ENCODE assay signal across 9 mouse cellular contexts in the genomic region with DNA sequence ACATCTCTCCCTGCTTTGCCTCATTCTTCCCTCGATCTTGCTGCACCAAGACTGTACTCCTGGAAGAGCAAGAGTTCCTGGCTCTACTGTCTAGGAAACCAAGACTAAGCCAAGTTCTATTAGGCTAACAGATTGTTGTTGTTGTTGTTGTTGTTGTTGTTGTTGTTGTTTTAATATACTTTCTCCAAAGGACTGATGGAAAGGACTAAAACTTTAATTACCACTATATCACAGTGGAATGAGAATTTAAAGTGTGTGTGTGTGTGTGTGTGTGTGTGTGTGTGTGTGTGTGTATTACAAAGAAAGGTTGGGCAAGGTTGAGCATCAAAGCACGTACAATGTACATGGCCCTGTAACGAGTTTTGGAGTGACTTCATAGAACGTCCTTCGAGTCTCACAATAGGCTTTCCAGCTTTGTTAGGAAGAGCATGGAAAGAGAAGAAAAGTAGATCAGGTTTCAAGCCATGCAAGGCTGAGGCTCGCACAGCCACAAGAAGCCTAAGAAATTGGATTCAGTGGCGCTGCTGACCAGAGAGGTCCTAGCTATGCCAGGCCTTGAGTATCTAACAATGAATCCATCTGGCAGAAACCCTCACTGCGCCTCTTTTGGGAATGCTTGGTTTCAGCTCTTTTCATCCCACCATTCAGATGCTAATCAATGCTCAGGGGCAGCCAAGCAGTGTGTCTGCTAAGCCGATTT. TPM values are rescaled to one million over a fixed set of nuclear protein-coding genes. Genes with fewer than 3 reads are reported as not detected.
DNase-seq lines count a peak whose midpoint lies in the region; ATAC-seq and TF ChIP-seq lines count a peak whose summit lies in the region.
"Had no signal": no experiment of that assay in that cellular context is flagged by ENCODE, and none has a peak within 500 bp of the region (broad histone marks: within the 10 kb centered on the region; RNA-seq: fewer than 3 reads in every experiment).

No protein-coding gene starts in this region.

- peak; percentile 75 for ATAC-seq in hindbrain, embryonic 11.5 days (ENCODE audit: low FRiP score)
- ATAC-seq in midbrain, embryonic 13.5 days: peak; percentile 77
- ATAC-seq in liver, embryonic 11.5 days (replicated peaks; ENCODE audit: low FRiP score): no peak
- no peak for ATAC-seq in kidney, embryonic 15.5 days (replicated peaks; ENCODE audit: low FRiP score)
- ATAC-seq: liver, postnatal 0 days had no signal

- 15% methylated on average over 9 of the region's 9 CpGs for WGBS in hindbrain, embryonic 11.5 days
- 4% methylated on average over 9 of the region's 9 CpGs for WGBS in midbrain, embryonic 13.5 days
- 70% methylated on average over 9 of the region's 9 CpGs for WGBS in liver, embryonic 11.5 days
- 60% methylated on average over 9 of the region's 9 CpGs for WGBS in kidney, embryonic 15.5 days

- no peak overlapping the region for H3K27ac ChIP-seq in ES-E14 (ENCODE audit: insufficient read depth, low read depth, low read length, poor library complexity, severe bottlenecking)
- peak overlapping the region; percentile 94 for H3K27ac ChIP-seq in hindbrain, embryonic 11.5 days (ENCODE audit: low read depth, low read length)
- H3K27ac ChIP-seq in midbrain, embryonic 13.5 days: peak overlapping the region; percentile 93
- H3K27ac ChIP-seq in liver, embryonic 11.5 days (ENCODE audit: low read depth, low read length): no peak overlapping the region
- H3K27ac ChIP-seq in kidney, embryonic 15.5 days: no peak overlapping the region

- no peak overlapping the region for H3K9ac ChIP-seq in ES-E14 (ENCODE audit: insufficient read depth, low read depth, low read length, poor library complexity, severe bottlenecking)
- H3K9ac ChIP-seq in hindbrain, embryonic 11.5 days (ENCODE audit: low read depth, low read length): peak overlapping the region; percentile 62; the same call in 1 of the 2 replicates
- peak overlapping the region; percentile 63 for H3K9ac ChIP-seq in midbrain, embryonic 13.5 days (replicated peaks)
- H3K9ac ChIP-seq in liver, embryonic 11.5 days (ENCODE audit: low read depth, low read length): no peak overlapping the region
- H3K9ac ChIP-seq in kidney, embryonic 15.5 days: no peak overlapping the region
- H3K9ac ChIP-seq: liver, postnatal 0 days had no signal

- H3K4me2 ChIP-seq in hindbrain, embryonic 11.5 days (replicated peaks; ENCODE audit: low read depth, low read length): peak overlapping the region; percentile 6
- H3K4me2 ChIP-seq in midbrain, embryonic 13.5 days (replicated peaks): peak overlapping the region; percentile 49
- no peak overlapping the region for H3K4me2 ChIP-seq in liver, embryonic 11.5 days
- H3K4me2 ChIP-seq in kidney, embryonic 15.5 days: no peak overlapping the region

- no peak overlapping the region for H3K4me3 ChIP-seq in ES-E14 (ENCODE audit: insufficient read depth in 1 of 2, low read depth in 1 of 2, low read length in 2 of 2, poor library complexity in 1 of 2, severe bottlenecking in 1 of 2)
- H3K4me3 ChIP-seq in hindbrain, embryonic 11.5 days (ENCODE audit: low read depth, low read length): no peak overlapping the region
- peak overlapping the region; percentile 28; the same call in 1 of the 2 replicates for H3K4me3 ChIP-seq in midbrain, embryonic 13.5 days (replicated peaks)
- no peak overlapping the region for H3K4me3 ChIP-seq in liver, embryonic 11.5 days (ENCODE audit: low read depth, low read length)
- no peak overlapping the region for H3K4me3 ChIP-seq in kidney, embryonic 15.5 days (replicated peaks)

- no peaks in the 10 kb centered on the region for H3K36me3 ChIP-seq in ES-E14 (ENCODE audit: control insufficient read depth, insufficient read depth, low read length, poor library complexity, severe bottlenecking)
- H3K36me3 ChIP-seq in hindbrain, embryonic 11.5 days (ENCODE audit: control insufficient read depth, insufficient read depth, low read length): 0 out of 2 replicates have a peak, but pooled peaks cover 2% of the 10 kb centered on the region
- no peaks in the 10 kb centered on the region; the same call in 1 of the 2 replicates for H3K36me3 ChIP-seq in midbrain, embryonic 13.5 days
- H3K36me3 ChIP-seq in liver, embryonic 11.5 days (ENCODE audit: control insufficient read depth, insufficient read depth, low read length): no peaks in the 10 kb centered on the region
- H3K36me3 ChIP-seq in kidney, embryonic 15.5 days: no peaks in the 10 kb centered on the region

- DNase-seq in ES-E14 (ENCODE audit: low read depth, low spot score) (peak; percentile 40), adipocyte (ENCODE audit: low spot score) (no peak)
- DNase-seq in embryo, embryonic 10 days (ENCODE audit: low spot score): peak; percentile 85
- peak; percentile 83 for DNase-seq in hindbrain, embryonic 11.5 days (ENCODE audit: low spot score)
- no peak for DNase-seq in ovary, postnatal 10 days (ENCODE audit: low spot score)
- DNase-seq in liver, embryonic 11.5 days (ENCODE audit: low spot score): no peak
- DNase-seq: liver, postnatal 0 days had no signal

- no peaks in the 10 kb centered on the region for H3K27me3 ChIP-seq in hindbrain, embryonic 11.5 days (ENCODE audit: control insufficient read depth, insufficient read depth, low read length)
- no peaks in the 10 kb centered on the region for H3K27me3 ChIP-seq in midbrain, embryonic 13.5 days
- H3K27me3 ChIP-seq in liver, embryonic 11.5 days (replicated peaks; ENCODE audit: control insufficient read depth, insufficient read depth, low read length): no peaks in the 10 kb centered on the region
- H3K27me3 ChIP-seq in kidney, embryonic 15.5 days: no peaks in the 10 kb centered on the region

- no peaks in the 10 kb centered on the region for H3K9me3 ChIP-seq in ES-E14 (ENCODE audit: control insufficient read depth, insufficient read depth, low read depth, low read length)
- no peaks in the 10 kb centered on the region for H3K9me3 ChIP-seq in hindbrain, embryonic 11.5 days (ENCODE audit: control insufficient read depth, low read length)
- H3K9me3 ChIP-seq in midbrain, embryonic 13.5 days: no peaks in the 10 kb centered on the region
- H3K9me3 ChIP-seq in liver, embryonic 11.5 days (ENCODE audit: control insufficient read depth, low read length): no peaks in the 10 kb centered on the region
- H3K9me3 ChIP-seq in kidney, embryonic 15.5 days (replicated peaks): no peaks in the 10 kb centered on the region

- H3K4me1 ChIP-seq in ES-E14 (ENCODE audit: control insufficient read depth in 2 of 2, insufficient read depth in 2 of 2, low read length in 2 of 2, poor library complexity in 1 of 2): peaks cover 0 to 9% of the 10 kb centered on the region in 2 experiments; a peak in 3 of 4 replicates
- H3K4me1 ChIP-seq in hindbrain, embryonic 11.5 days (replicated peaks; ENCODE audit: control insufficient read depth, insufficient read depth, low read length): no peaks in the 10 kb centered on the region; the same call in 1 of the 2 replicates
- H3K4me1 ChIP-seq in midbrain, embryonic 13.5 days (replicated peaks): peaks cover 81% of the 10 kb centered on the region
- H3K4me1 ChIP-seq in liver, embryonic 11.5 days (replicated peaks; ENCODE audit: control insufficient read depth, insufficient read depth, low read length): no peaks in the 10 kb centered on the region
- peaks cover 3% of the 10 kb centered on the region; the same call in 1 of the 2 replicates for H3K4me1 ChIP-seq in kidney, embryonic 15.5 days

- in situ Hi-C loops in ES-E14 (cut with MboI; ENCODE audit: low sequenced_read_pairs in 2 of 2, unreplicated experiment in 2 of 2): no loop called here

TF ChIP-seq in ES-E14, 5 proteins besides CTCF, POLR2A, EP300 and RAD21:
- TF ChIP-seq CHD2 (IDR thresholded peaks at IDR 0.05; ENCODE audit: low read depth, low read length) (no peak), HCFC1 (IDR thresholded peaks at IDR 0.05; ENCODE audit: borderline replicate concordance, insufficient read depth, low read length) (no peak), ZC3H11A (IDR thresholded peaks at IDR 0.05; ENCODE audit: borderline replicate concordance, low read depth, low read length) (no peak), ZNF384 (IDR thresholded peaks at IDR 0.05; ENCODE audit: low read depth, low read length) (no peak; the same call in 1 of the 2 replicates), MAFK (IDR thresholded peaks at IDR 0.05; ENCODE audit: insufficient read depth, low read depth, low read length) (no peak)

RNA-seq across cellular contexts. Expression of a gene that starts 31.4 kb away (rescaled TPM):
- total RNA-seq in ES-E14 (2012; rRNA removed): 5.4 TPM in 2 replicates
- polyA plus RNA-seq in hindbrain, embryonic 11.5 days (2014; fragmentation: Nextera tagmentation; extraction: Ambion mirVana): 51.6 and 56.3 TPM in 2 replicates
- 63.1 and 64.4 TPM in 2 replicates for polyA plus RNA-seq in midbrain, embryonic 13.5 days (2015; fragmentation: Nextera tagmentation; extraction: Ambion mirVana)
- 3.6 and 4.1 TPM in 2 replicates for polyA plus RNA-seq in liver, embryonic 11.5 days (2014; fragmentation: Nextera tagmentation; extraction: Ambion mirVana)
- polyA plus RNA-seq in kidney, embryonic 15.5 days (2015; fragmentation: Nextera tagmentation; extraction: Ambion mirVana): 7.4 and 8.2 TPM in 2 replicates

Comparison
In these comparisons a context has a peak if more than half of its experiments do, and no peak if none do; other contexts are left out.
1. DNase-seq: peak in ES-E14 (single experiment), embryo, embryonic 10 days (single experiment) and hindbrain, embryonic 11.5 days (single experiment); none in ovary, postnatal 10 days (single experiment), adipocyte (single experiment) and liver, embryonic 11.5 days (single experiment).
2. H3K27ac ChIP-seq: peak in hindbrain, embryonic 11.5 days (single experiment) and midbrain, embryonic 13.5 days (single experiment); none in ES-E14 (single experiment), liver, embryonic 11.5 days (single experiment) and kidney, embryonic 15.5 days (single experiment).
3. H3K9ac ChIP-seq: peak in hindbrain, embryonic 11.5 days (single experiment) and midbrain, embryonic 13.5 days (single experiment); none in ES-E14 (single experiment), liver, embryonic 11.5 days (single experiment) and kidney, embryonic 15.5 days (single experiment).
4. ATAC-seq: peak in hindbrain, embryonic 11.5 days (single experiment) and midbrain, embryonic 13.5 days (single experiment); none in liver, embryonic 11.5 days (single experiment) and kidney, embryonic 15.5 days (single experiment).
5. H3K4me2 ChIP-seq: peak in hindbrain, embryonic 11.5 days (single experiment) and midbrain, embryonic 13.5 days (single experiment); none in liver, embryonic 11.5 days (single experiment) and kidney, embryonic 15.5 days (single experiment).